Mouse (Mus musculus) subcutaneous adipose tissue, adult 2 months (tissue): Measurements from ENCODE around the gene Rab39. TPM values are rescaled to one million over a fixed set of nuclear protein-coding genes. Genes with fewer than 3 reads are reported as not detected.

ENCODE experiments used
- polyA plus RNA-seq: library from polyadenylated mRNA; depleted of rRNA; stranded (reverse); fragments of >200 nt; gene quantifications from 2 replicates; pipeline ENCODE4 v1.2.3, GENCODE M21; 2012; ENCODE audit warnings: low replicate concordance; rRNA removed

Gene Rab39
- polyA plus RNA-seq: 0.26 and 0.30 TPM in 2 replicates

DNA sequence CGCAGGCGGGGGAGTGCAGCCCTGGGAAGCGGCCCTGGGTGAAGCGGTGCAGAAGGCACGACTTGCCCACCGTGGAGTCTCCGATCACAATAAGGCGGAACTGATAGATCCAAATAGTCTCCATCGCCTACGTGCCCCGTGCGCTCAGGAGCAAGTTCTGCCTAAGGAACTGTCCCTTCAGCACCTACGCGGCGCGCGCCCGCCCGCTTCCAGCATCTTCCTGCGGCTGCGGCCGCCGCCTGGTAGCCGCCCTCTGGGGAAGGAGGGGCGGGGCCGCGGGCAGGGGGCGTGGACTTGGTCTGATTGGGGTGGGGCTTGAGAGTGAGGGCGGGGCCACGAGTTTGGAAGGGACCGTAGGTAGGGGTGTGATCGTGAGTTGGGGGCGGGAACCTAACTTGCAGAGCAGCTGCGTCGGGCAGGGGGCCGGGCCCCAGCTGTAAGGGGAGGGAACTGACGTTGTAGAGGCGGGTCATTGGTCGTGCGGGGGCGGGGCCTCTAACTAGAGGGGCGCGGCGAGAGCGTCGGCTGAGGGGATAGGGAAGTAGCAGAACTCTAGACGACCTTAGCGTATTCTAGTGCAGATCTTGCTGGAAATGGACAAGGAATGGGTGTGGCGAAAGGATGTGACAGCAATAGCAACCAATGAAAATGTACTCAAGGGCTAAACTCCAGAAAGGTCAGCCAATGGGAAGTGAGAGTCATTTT, at the start of gene Rab39:
Gene Rab39, minus strand, starts transcription at position 241 of the 705 bp plus-strand sequence.

DNA sequence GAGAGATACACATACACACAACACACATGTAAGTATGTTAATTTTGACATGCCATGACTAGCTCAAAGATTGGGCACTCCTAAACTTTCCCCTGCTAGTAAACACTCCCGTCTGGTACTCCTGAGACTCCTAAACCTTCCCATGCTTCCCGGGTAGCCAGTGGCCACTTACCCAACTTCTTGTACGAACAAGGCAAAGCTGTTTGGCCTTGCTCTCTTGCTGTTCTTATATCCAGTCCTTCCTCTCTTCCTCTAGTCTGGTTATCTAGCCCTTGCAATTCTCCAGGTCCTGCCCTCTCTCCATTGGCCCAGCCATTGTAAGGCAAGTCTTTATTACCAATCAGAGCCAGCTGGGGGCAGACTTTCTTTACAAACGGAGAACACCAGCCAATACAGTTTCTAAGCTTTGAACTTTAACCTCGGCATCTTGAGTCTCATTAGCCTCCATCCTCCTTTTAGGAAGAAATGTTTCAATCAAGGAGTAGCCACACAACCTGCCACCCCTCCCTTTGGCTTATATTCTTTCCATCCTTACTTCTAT, 36.3 kb downstream of the Rab39 start, which contains the start of gene Cul5:
Gene Cul5, minus strand, starts transcription at position 335 of the 540 bp plus-strand sequence.

Other genes with a start within 250 kb of the Rab39 start
- gene Atm, start 169.5 kb downstream of the Rab39 start, polyA plus RNA-seq: 1.9 and 3.8 TPM in 2 replicates
- 3.8 and 4.6 TPM in 2 replicates for gene Npat, start 169.2 kb downstream of the Rab39 start, polyA plus RNA-seq
- 52.8 and 88.5 TPM in 2 replicates for gene Acat1, start 95.8 kb downstream of the Rab39 start, polyA plus RNA-seq
- gene Cul5, start 36.2 kb downstream of the Rab39 start, polyA plus RNA-seq: 4.5 and 7.3 TPM in 2 replicates
- gene Slc35f2, start 65.3 kb upstream of the Rab39 start, polyA plus RNA-seq: 0.13 and 7.0 TPM in 2 replicates
- not detected in 2 replicates for gene Sln, start 143.9 kb upstream of the Rab39 start, polyA plus RNA-seq